Mouse (Mus musculus) testis, adult 2 months (tissue): ENCODE data around the gene Crtc1. TPM values are rescaled to one million over a fixed set of nuclear protein-coding genes. Genes with fewer than 3 reads are reported as not detected.

Experiments
- H3K27ac ChIP-seq: fragments of 200-500 bp; 2 replicates; pipeline ENCODE4 v1.5.1; 2012; ENCODE audit warnings: low read depth, low read length; ENCODE audit not compliant: control insufficient read depth, insufficient read depth
- H3K27me3 ChIP-seq: fragments of 200-500 bp; 2 replicates; pipeline ENCODE4 v1.6.1; 2012; ENCODE audit warnings: mild to moderate bottlenecking, low read length, moderate library complexity; ENCODE audit not compliant: control insufficient read depth, insufficient read depth
- H3K36me3 ChIP-seq: fragments of 200-500 bp; 2 replicates; pipeline ENCODE4 v1.6.1; 2012; ENCODE audit warnings: mild to moderate bottlenecking, low read length; ENCODE audit not compliant: control insufficient read depth, insufficient read depth
- H3K4me1 ChIP-seq: fragments of 200-500 bp; 2 replicates; pipeline ENCODE4 v1.6.1; 2012; ENCODE audit warnings: low read length; ENCODE audit not compliant: control insufficient read depth, insufficient read depth
- H3K4me3 ChIP-seq: fragments of 200-500 bp; 2 replicates; pipeline ENCODE4 v1.5.1; 2012; ENCODE audit warnings: low read depth, mild to moderate bottlenecking, low read length, moderate library complexity, mixed read lengths; ENCODE audit not compliant: control insufficient read depth
- CTCF ChIP-seq: fragments of 200-500 bp; IDR thresholded peaks from 2 replicates; pipeline ENCODE4 v1.5.1; 2012; ENCODE audit warnings: low read depth, mild to moderate bottlenecking, inconsistent platforms, low read length, moderate library complexity; ENCODE audit not compliant: control insufficient read depth, insufficient read depth, insufficient replicate concordance
- POLR2A ChIP-seq: fragments of 200-500 bp; IDR thresholded peaks from 2 replicates; pipeline ENCODE4 v1.6.1; 2012; ENCODE audit warnings: low read depth, mild to moderate bottlenecking, inconsistent platforms, low read length, moderate library complexity; ENCODE audit not compliant: control insufficient read depth
- polyA plus RNA-seq: library from polyadenylated mRNA; depleted of rRNA; stranded (reverse); fragments of >200 nt; gene quantifications from 2 replicates; pipeline ENCODE4 v1.2.3, GENCODE M21; 2012

Gene Crtc1
- polyA plus RNA-seq, 1 experiment: 12.3 TPM

GRCm38 (mm10) chr8:70409455-70409871 lies 29.9 kb downstream of the Crtc1 start:
- peaks cover 3% of the 10 kb centered on the region; the same call in 1 of the 2 replicates for H3K4me1 ChIP-seq
- no peak overlapping the region for H3K27ac ChIP-seq

GRCm38 (mm10) chr8:70409019-70409418 lies 30.4 kb downstream of the Crtc1 start:
- no peak overlapping the region for H3K27ac ChIP-seq
- no peak for TF ChIP-seq CTCF
- TF ChIP-seq POLR2A: no peak
- no peak overlapping the region for H3K4me3 ChIP-seq
- no peaks in the 10 kb centered on the region for H3K36me3 ChIP-seq
- H3K4me1 ChIP-seq: peaks cover 3% of the 10 kb centered on the region; the same call in 1 of the 2 replicates
- H3K27me3 ChIP-seq: no peaks in the 10 kb centered on the region

More at GRCm38 (mm10) chr8:70409455-70409871, 29.9 kb downstream of the Crtc1 start:
- Histone ChIP-seq H3K36me3 (no peaks in the 10 kb centered on the region), H3K27me3 (no peaks in the 10 kb centered on the region), H3K4me3 (no peak overlapping the region)
- TF ChIP-seq CTCF: no peak
- TF ChIP-seq POLR2A: no peak

GRCm38 (mm10) chr8:70408301-70408700 lies 31.1 kb downstream of the Crtc1 start:
- Histone ChIP-seq H3K36me3 (no peaks in the 10 kb centered on the region), H3K4me1 (peaks cover 3% of the 10 kb centered on the region; the same call in 1 of the 2 replicates), H3K4me3 (no peak overlapping the region), H3K27me3 (no peaks in the 10 kb centered on the region), H3K27ac (no peak overlapping the region)
- TF ChIP-seq POLR2A (no peak), CTCF (no peak)

- H3K27ac ChIP-seq: no peak overlapping the region
- peaks cover 3% of the 10 kb centered on the region; the same call in 1 of the 2 replicates for H3K4me1 ChIP-seq
- no peak overlapping the region for H3K4me3 ChIP-seq
- no peaks in the 10 kb centered on the region for H3K27me3 ChIP-seq
- no peaks in the 10 kb centered on the region for H3K36me3 ChIP-seq
- TF ChIP-seq CTCF: no peak
- no peak for TF ChIP-seq POLR2A
Observed at GRCm38 (mm10) chr8:70406427-70407069, 32.8 kb downstream of the Crtc1 start.

GRCm38 (mm10) chr8:70405189-70405588 lies 34.2 kb downstream of the Crtc1 start:
- Histone ChIP-seq H3K36me3 (no peaks in the 10 kb centered on the region), H3K4me3 (no peak overlapping the region), H3K27me3 (no peaks in the 10 kb centered on the region), H3K4me1 (peaks cover 3% of the 10 kb centered on the region; the same call in 1 of the 2 replicates), H3K27ac (no peak overlapping the region)
- TF ChIP-seq POLR2A: no peak
- no peak for TF ChIP-seq CTCF

- Histone ChIP-seq H3K27me3 (no peaks in the 10 kb centered on the region), H3K4me3 (no peak overlapping the region), H3K36me3 (no peaks in the 10 kb centered on the region), H3K27ac (no peak overlapping the region), H3K4me1 (peaks cover 3% of the 10 kb centered on the region; the same call in 1 of the 2 replicates)
- no peak for TF ChIP-seq POLR2A
- TF ChIP-seq CTCF: no peak
Observed at GRCm38 (mm10) chr8:70404212-70404611, 35.2 kb downstream of the Crtc1 start.

- TF ChIP-seq POLR2A (no peak), CTCF (no peak)
- no peaks in the 10 kb centered on the region for H3K36me3 ChIP-seq
- no peaks in the 10 kb centered on the region for H3K4me1 ChIP-seq
- H3K27me3 ChIP-seq: no peaks in the 10 kb centered on the region
- H3K27ac ChIP-seq: no peak overlapping the region
- H3K4me3 ChIP-seq: no peak overlapping the region
Observed at GRCm38 (mm10) chr8:70397611-70398563, 41.5 kb downstream of the Crtc1 start.

GRCm38 (mm10) chr8:70396184-70396583 lies 43.2 kb downstream of the Crtc1 start:
- Histone ChIP-seq H3K4me1 (no peaks in the 10 kb centered on the region), H3K4me3 (no peak overlapping the region), H3K27ac (no peak overlapping the region), H3K36me3 (no peaks in the 10 kb centered on the region), H3K27me3 (no peaks in the 10 kb centered on the region)
- TF ChIP-seq CTCF (no peak), POLR2A (no peak)
